Mouse (Mus musculus) heart, postnatal 0 days (tissue): ENCODE measurements around the gene Slc22a7. TPM values are rescaled to one million over a fixed set of nuclear protein-coding genes. Genes with fewer than 3 reads are reported as not detected.
A peak's percentile ranks its signal among the peaks of the same experiment; 100 is the strongest.

Experiments used
- ATAC-seq: fragments of 200-750 bp; cut with Nextera tagmentation; 2 replicates; pipeline ENCODE4 v1.8.0; 2017; ENCODE audit warnings: low read depth, moderate number of reproducible peaks, moderate library complexity; ENCODE audit not compliant: insufficient read depth
- DNase-seq: peaks from one replicate; pipeline ENCODE4 v3.0.0-alpha.2; 2016; ENCODE audit warnings: low spot score
- H3K27ac ChIP-seq: fragments of 300-500 bp; sonication (generic); 2 replicates; pipeline ENCODE4 v1.5.1; 2014; ENCODE audit warnings: low read depth, mild to moderate bottlenecking
- H3K27me3 ChIP-seq: fragments of 300-500 bp; sonication (generic); 2 replicates; pipeline ENCODE4 v1.6.1; 2014; ENCODE audit warnings: low read length, mixed read lengths; ENCODE audit not compliant: control insufficient read depth, insufficient read depth
- H3K36me3 ChIP-seq: fragments of 300-500 bp; sonication (generic); replicated peaks from 2 replicates; pipeline ENCODE4 v1.6.1; 2014; ENCODE audit warnings: low read length, mixed read lengths; ENCODE audit not compliant: control insufficient read depth, insufficient read depth
- H3K4me1 ChIP-seq: fragments of 300-500 bp; sonication (generic); 2 replicates; pipeline ENCODE4 v1.6.1; 2014; ENCODE audit warnings: antibody characterized with exemption; ENCODE audit not compliant: control insufficient read depth, insufficient read depth
- H3K4me2 ChIP-seq: fragments of 300-500 bp; sonication (generic); 2 replicates; pipeline ENCODE4 v1.6.1; 2014; ENCODE audit warnings: low read depth, mild to moderate bottlenecking, low read length, moderate library complexity
- H3K4me3 ChIP-seq: fragments of 300-500 bp; sonication (generic); 2 replicates; pipeline ENCODE4 v1.5.1; 2014; ENCODE audit warnings: low read depth, low read length
- H3K9ac ChIP-seq: fragments of 300-500 bp; sonication (generic); replicated peaks from 2 replicates; pipeline ENCODE4 v1.6.1; 2014; ENCODE audit warnings: low read depth, low read length, mixed read lengths
- H3K9me3 ChIP-seq: fragments of 300-500 bp; sonication (generic); replicated peaks from 2 replicates; pipeline ENCODE4 v1.6.1; 2016; ENCODE audit warnings: low read length; ENCODE audit not compliant: control insufficient read depth
- CTCF ChIP-seq: IDR thresholded peaks from 2 replicates; pipeline ENCODE4 v1.5.1; 2016; ENCODE audit warnings: antibody characterized with exemption, control low read depth, low read depth
- EP300 ChIP-seq: IDR thresholded peaks from 2 replicates; pipeline ENCODE4 v1.6.1; 2016; ENCODE audit warnings: antibody characterized with exemption, low read depth
- WGBS: fragments of 180-500 bp; shearing (Covaris S2); extraction: QIAGEN DNeasy Blood & Tissue Kit; methylation state at CpG from one replicate; pipeline ENCODE4 v1.1.7; 2014; 5-methylcytosine and 5-hydroxymethylcytosine counted together
- polyA plus RNA-seq: library from polyadenylated mRNA; unstranded; fragments of >200 nt; fragmentation: Nextera tagmentation; extraction: Ambion mirVana; gene quantifications from 2 replicates; pipeline ENCODE4 v1.2.1, GENCODE M21; 2015
- total RNA-seq: library from RNA; depleted of rRNA; stranded (reverse); fragments of >200 nt; gene quantifications from 2 replicates; pipeline ENCODE4 v1.2.3, GENCODE M21; 2014; ENCODE audit warnings: low replicate concordance

The Slc22a7 gene
- total and polyA plus RNA-seq, 2 experiments from 2014 or later, result not detected

DNA sequence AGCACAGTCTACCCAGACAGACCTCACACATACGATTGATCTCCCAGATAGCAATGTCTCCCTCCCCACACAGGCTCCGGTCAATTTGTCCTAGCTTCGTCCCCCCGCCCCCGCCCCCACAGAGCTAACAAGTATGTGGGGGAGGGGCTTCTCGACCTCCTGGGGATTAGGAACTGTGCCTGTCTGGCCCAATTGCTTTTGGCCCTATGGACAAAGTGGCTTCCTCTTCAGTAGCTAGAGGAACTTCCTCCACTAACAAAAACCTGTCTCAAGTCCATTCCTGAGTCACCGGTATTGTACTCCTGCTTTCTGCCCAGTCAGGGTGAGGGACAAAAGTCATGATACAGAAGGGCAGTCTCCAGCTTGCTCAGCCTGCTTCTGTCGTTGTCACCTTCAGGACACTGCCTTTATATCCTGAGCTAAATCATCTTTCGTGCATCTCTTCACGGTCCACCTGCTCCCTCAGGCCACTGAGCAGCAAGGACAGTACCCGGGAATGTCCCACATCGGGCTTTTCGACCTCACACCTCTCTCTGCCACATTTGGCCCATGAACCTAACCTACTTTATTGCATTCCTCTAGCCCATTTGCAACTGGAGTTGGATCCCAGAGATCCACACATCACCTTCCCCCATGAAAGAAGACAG is 15.2 kb upstream of the Slc22a7 start:
- peaks cover 49% of the 10 kb centered on the region; the same call in 1 of the 2 replicates for H3K27me3 ChIP-seq
- H3K9ac ChIP-seq, result no peak overlapping the region
- H3K9me3 ChIP-seq, result no peaks in the 10 kb centered on the region
- no peaks in the 10 kb centered on the region for H3K36me3 ChIP-seq
- DNase-seq (no peak), ATAC-seq (no peak)
- H3K4me3 ChIP-seq, result no peak overlapping the region
- no peak overlapping the region for H3K4me2 ChIP-seq
- peaks cover 30% of the 10 kb centered on the region for H3K4me1 ChIP-seq
- H3K27ac ChIP-seq, result no peak overlapping the region
- 27% methylated on average over 13 of the region's 13 CpGs for WGBS
- no peak for TF ChIP-seq EP300
- no peak for TF ChIP-seq CTCF

DNA sequence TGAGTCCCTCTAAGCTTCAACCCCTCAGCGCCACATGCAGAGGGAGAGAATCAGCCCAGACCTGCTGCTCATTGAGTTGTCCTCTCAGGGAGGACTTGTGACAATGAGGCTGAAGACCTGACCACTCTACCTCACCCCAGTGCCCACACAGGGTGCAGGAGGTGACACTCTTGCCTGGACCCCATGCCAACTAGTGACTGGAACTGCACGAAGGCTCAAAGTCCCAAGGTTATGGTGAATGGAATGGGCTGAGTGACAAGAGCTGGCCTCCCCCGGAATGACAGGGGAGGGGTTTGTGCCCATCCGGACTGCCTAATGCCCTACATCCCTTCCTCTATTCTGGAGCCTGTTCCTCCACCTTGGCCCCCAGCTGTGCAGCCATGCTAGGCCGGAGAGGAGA is 14.4 kb upstream of the Slc22a7 start:
- H3K9me3 ChIP-seq, result no peaks in the 10 kb centered on the region
- peaks cover 23% of the 10 kb centered on the region for H3K4me1 ChIP-seq
- ATAC-seq (no peak), DNase-seq (no peak)
- TF ChIP-seq CTCF (no peak), EP300 (no peak)
- H3K27ac ChIP-seq, result no peak overlapping the region
- no peak overlapping the region for H3K4me2 ChIP-seq
- H3K27me3 ChIP-seq, result peaks cover 49% of the 10 kb centered on the region; the same call in 1 of the 2 replicates
- WGBS, result 59% methylated on average over 5 of the region's 5 CpGs
- H3K4me3 ChIP-seq, result no peak overlapping the region
- no peak overlapping the region for H3K9ac ChIP-seq
- no peaks in the 10 kb centered on the region for H3K36me3 ChIP-seq

DNA sequence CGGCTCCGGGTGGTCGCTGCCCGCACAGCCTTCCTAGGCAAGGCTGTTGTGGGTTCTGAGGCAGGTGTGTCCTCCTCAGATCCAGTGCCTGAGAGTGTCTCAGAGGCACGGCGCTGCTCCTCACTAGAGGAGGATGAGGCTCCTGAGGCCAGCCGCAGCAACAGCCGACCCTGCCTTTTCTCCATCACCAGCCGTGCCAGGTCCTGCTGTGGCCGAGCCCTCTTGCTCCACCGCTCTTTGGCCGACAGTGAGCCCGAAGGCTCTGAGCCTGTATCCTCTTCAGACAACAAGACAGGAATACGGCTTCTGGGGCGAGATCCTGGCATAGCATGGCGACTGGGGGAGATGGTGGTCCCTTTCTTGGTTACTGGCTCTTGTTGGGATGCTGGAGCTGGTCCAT is 8.0 kb upstream of the Slc22a7 start:
- Histone ChIP-seq H3K9me3 (no peaks in the 10 kb centered on the region), H3K27ac (no peak overlapping the region), H3K4me1 (no peaks in the 10 kb centered on the region), H3K36me3 (no peaks in the 10 kb centered on the region), H3K4me3 (no peak overlapping the region), H3K4me2 (no peak overlapping the region), H3K9ac (no peak overlapping the region), H3K27me3 (peaks cover 53% of the 10 kb centered on the region)
- DNase-seq (no peak), ATAC-seq (no peak)
- TF ChIP-seq CTCF (no peak), EP300 (no peak)
- WGBS, result 93% methylated on average over 16 of the region's 16 CpGs

DNA sequence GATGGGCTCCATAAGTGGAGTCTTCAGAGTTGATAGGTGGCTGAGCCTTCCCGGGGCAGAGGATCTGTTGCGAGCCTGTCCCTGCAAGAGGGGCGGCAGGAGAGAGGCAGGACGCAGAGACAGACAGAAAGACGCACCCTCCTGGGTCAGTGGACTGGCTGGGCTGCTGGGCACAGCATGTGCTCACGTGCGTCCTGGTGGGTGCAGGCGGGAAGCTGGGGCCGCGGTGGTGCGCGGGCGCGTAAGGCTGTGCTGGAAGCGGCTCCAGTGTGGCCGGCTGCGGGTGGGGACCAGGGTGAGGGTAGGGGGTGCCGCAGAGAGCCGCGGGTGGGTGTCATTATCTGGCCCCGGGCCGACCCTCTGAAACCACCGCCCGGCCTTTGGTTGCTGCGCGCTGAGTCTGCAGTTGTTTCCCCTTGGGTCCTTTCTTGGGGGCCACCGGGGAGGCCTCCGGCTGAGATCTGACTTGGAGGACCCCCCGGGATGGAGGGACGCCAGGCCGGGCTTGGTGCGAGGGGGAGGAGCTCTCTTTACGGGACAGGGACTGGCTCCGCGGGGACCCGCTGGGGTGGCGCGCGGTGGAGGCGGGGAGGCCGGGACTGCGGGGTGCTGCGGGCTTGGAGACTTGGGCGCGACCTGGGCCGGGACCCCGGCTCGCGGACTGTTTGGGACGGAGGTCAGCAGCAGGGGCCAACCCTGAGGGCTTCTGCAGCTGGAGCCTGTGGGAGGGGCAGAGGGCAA is 6.8 kb upstream of the Slc22a7 start:
- ATAC-seq, result peak; percentile 18; the same call in 1 of the 2 replicates
- no peak overlapping the region; the same call in 1 of the 2 replicates for H3K9ac ChIP-seq
- no peaks in the 10 kb centered on the region for H3K4me1 ChIP-seq
- no peak for DNase-seq
- 4% methylated on average over 48 of the region's 50 CpGs for WGBS
- H3K27me3 ChIP-seq, result peaks cover 53% of the 10 kb centered on the region
- peak overlapping the region; percentile 41 for H3K4me3 ChIP-seq
- H3K4me2 ChIP-seq, result peak overlapping the region; percentile 65
- H3K9me3 ChIP-seq, result no peaks in the 10 kb centered on the region
- H3K36me3 ChIP-seq, result no peaks in the 10 kb centered on the region
- TF ChIP-seq EP300 (no peak), CTCF (no peak)
- H3K27ac ChIP-seq, result no peak overlapping the region

DNA sequence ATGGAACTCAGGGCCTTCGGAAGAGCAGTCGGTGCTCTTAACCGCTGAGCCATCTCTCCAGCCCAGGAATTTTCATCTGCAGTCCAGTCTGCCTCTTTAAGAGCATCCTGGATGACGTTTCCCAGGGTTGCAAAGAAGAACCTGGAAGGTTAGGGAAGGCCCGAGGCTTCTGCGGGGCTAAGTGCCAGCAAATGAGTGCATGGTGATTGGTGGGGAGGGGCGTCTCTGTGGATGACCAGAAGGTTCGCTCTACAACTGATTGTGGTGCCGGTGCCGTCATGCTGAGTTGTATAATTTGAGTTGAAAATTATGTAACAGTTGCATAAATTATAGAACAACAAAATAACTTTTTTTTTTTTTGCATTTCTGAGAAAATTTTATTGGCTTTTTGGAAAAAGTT is 919 bp upstream of the Slc22a7 start:
- H3K9ac ChIP-seq, result no peak overlapping the region
- no peak overlapping the region for H3K27ac ChIP-seq
- no peaks in the 10 kb centered on the region for H3K9me3 ChIP-seq
- no peak overlapping the region for H3K4me3 ChIP-seq
- no peak overlapping the region for H3K4me2 ChIP-seq
- ATAC-seq (no peak), DNase-seq (no peak)
- H3K27me3 ChIP-seq, result peaks cover 46% of the 10 kb centered on the region
- no peak for TF ChIP-seq EP300
- no peak for TF ChIP-seq CTCF
- 90% methylated on average over 10 of the region's 10 CpGs for WGBS
- H3K4me1 ChIP-seq, result no peaks in the 10 kb centered on the region
- H3K36me3 ChIP-seq, result no peaks in the 10 kb centered on the region
